Mouse (Mus musculus) thymus, adult 2 months (tissue): ENCODE results near the gene Pkp4. TPM values are rescaled to one million over a fixed set of nuclear protein-coding genes. Genes with fewer than 3 reads are reported as not detected.

Experiments used
- DNase-seq: peaks from one replicate; pipeline ENCODE4 v3.0.0; 2021
- H3K27ac ChIP-seq: fragments of 200-500 bp; 2 replicates; pipeline ENCODE4 v1.5.1; 2012; ENCODE audit warnings: low read length, control low read depth; ENCODE audit not compliant: control insufficient read depth, insufficient read depth
- H3K27me3 ChIP-seq: fragments of 200-500 bp; 2 replicates; pipeline ENCODE4 v1.6.1; 2012; ENCODE audit warnings: mild to moderate bottlenecking, low read length, moderate library complexity, mixed read lengths; ENCODE audit not compliant: control insufficient read depth, insufficient read depth
- H3K36me3 ChIP-seq: fragments of 200-500 bp; 2 replicates; pipeline ENCODE4 v1.6.1; 2012; ENCODE audit warnings: mild to moderate bottlenecking, low read length, moderate library complexity; ENCODE audit not compliant: control insufficient read depth, insufficient read depth
- H3K4me1 ChIP-seq: fragments of 200-500 bp; replicated peaks from 2 replicates; pipeline ENCODE4 v1.6.1; 2012; ENCODE audit warnings: low read length; ENCODE audit not compliant: control insufficient read depth, insufficient read depth
- H3K4me3 ChIP-seq: fragments of 200-500 bp; 2 replicates; pipeline ENCODE4 v1.5.1; 2012; ENCODE audit warnings: mild to moderate bottlenecking, low read length, control low read depth, moderate library complexity; ENCODE audit not compliant: control insufficient read depth, insufficient read depth
- CTCF ChIP-seq: fragments of 200-500 bp; IDR thresholded peaks from 2 replicates; pipeline ENCODE4 v1.5.1; 2012; ENCODE audit warnings: mild to moderate bottlenecking, control low read depth, low read length, moderate library complexity, borderline replicate concordance; ENCODE audit not compliant: control insufficient read depth, poor library complexity, insufficient read depth; ENCODE audit errors: extremely low read depth
- POLR2A ChIP-seq: fragments of 200-500 bp; IDR thresholded peaks from 2 replicates; pipeline ENCODE4 v1.6.1; 2012; ENCODE audit warnings: mild to moderate bottlenecking, low read length, control low read depth, moderate library complexity; ENCODE audit not compliant: control insufficient read depth, poor library complexity, insufficient read depth; ENCODE audit errors: extremely low read depth
- WGBS: fragments of 180-500 bp; shearing (Covaris S2); methylation state at CpG from one replicate; pipeline ENCODE4 v1.1.7; 2018; 5-methylcytosine and 5-hydroxymethylcytosine counted together
- polyA plus RNA-seq: library from polyadenylated mRNA; depleted of rRNA; stranded (reverse); fragments of >200 nt; gene quantifications from 2 replicates; pipeline ENCODE4 v1.2.3, GENCODE M21; 2012; rRNA removed

The Pkp4 gene
- polyA plus RNA-seq, 1 experiment: 40.8 TPM

DNA sequence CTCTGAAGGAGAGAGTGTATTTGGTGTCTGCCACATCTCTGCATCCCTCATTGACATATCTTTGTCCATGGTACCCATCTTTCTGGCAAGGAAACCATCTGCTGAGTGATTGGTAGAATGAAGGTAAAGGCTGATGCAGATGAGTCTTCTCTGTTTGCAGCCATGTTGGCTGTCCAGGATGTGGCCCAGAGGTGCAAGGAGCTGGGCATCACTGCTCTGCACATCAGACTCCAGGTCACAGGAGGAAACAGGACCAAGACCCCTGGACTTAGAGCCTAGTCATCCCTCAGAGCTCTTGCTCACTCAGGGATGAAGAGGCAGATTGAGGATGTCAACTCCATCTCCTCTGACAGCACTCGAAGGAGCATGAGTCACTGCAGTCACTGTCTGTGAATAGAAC is 235.9 kb downstream of the Pkp4 start:
- H3K27me3 ChIP-seq: no peaks in the 10 kb centered on the region
- H3K27ac ChIP-seq: no peak overlapping the region
- H3K36me3 ChIP-seq: no peaks in the 10 kb centered on the region
- TF ChIP-seq POLR2A: no peak
- no peak for TF ChIP-seq CTCF
- no peak for DNase-seq
- WGBS: 92% methylated on average over 1 of the region's 1 CpGs
- no peaks in the 10 kb centered on the region for H3K4me1 ChIP-seq
- H3K4me3 ChIP-seq: no peak overlapping the region

DNA sequence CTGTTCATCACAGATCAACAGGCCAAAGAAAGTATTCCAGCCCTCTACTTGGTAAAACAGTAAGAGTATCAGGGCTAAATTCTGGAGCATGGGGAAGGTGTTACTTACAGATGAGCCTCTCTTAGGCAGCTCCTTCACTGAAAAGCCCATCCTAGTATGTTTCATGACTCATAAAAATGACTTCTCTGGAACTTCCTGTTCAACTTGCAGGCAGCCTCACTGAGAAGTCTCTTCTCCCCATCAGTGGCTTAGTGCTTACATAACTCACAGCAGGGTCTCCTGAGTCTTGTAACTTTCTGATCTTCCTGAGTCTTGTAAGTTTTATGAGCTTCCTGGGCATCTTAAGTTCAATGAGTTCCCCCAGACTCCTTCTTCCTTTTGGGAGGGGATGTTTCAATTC is 236.9 kb downstream of the Pkp4 start:
- Histone ChIP-seq H3K4me1 (no peaks in the 10 kb centered on the region), H3K27me3 (no peaks in the 10 kb centered on the region), H3K27ac (no peak overlapping the region), H3K4me3 (no peak overlapping the region), H3K36me3 (no peaks in the 10 kb centered on the region)
- TF ChIP-seq CTCF (no peak), POLR2A (no peak)
- DNase-seq: no peak

DNA sequence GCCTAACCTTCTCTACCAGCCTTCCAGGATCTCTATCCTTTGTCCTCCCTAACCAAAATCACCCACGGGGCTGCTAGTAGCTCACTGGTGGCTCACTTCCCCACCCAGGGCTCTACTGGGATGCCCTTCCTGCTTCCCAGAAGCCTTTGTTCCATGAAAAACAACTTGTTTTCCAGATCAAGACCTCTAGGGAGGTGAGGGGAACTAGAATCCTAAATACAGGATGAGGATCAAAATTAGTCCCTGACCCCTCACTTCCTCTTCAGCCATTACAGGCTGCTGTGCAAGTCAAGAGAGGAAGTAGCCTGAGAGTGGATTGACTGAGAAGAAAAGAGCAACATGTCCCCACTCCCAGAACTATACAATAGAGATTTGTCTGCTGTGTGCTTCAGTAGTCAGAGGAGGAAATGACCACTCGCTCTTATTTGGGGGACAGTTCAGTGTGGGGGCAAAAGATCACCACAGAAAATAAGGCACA is 240.3 kb downstream of the Pkp4 start:
- H3K27ac ChIP-seq: no peak overlapping the region
- no peak overlapping the region for H3K4me3 ChIP-seq
- WGBS: 66% methylated on average over 2 of the region's 2 CpGs
- H3K36me3 ChIP-seq: no peaks in the 10 kb centered on the region
- no peak for DNase-seq
- H3K27me3 ChIP-seq: no peaks in the 10 kb centered on the region
- TF ChIP-seq POLR2A (no peak), CTCF (no peak)
- H3K4me1 ChIP-seq: no peaks in the 10 kb centered on the region

GRCm38 (mm10) chr2:59401841-59402461 is 241.3 kb downstream of the Pkp4 start:
- TF ChIP-seq CTCF: no peak
- no peak for TF ChIP-seq POLR2A
- no peaks in the 10 kb centered on the region for H3K27me3 ChIP-seq
- H3K36me3 ChIP-seq: no peaks in the 10 kb centered on the region
- no peaks in the 10 kb centered on the region for H3K4me1 ChIP-seq
- WGBS: 79% methylated on average over 8 of the region's 8 CpGs
- no peak for DNase-seq
- H3K4me3 ChIP-seq: no peak overlapping the region
- no peak overlapping the region for H3K27ac ChIP-seq

- no peaks in the 10 kb centered on the region for H3K4me1 ChIP-seq
- no peak for TF ChIP-seq POLR2A
- TF ChIP-seq CTCF: no peak
- DNase-seq: no peak
- no peak overlapping the region for H3K4me3 ChIP-seq
- H3K27me3 ChIP-seq: no peaks in the 10 kb centered on the region
- no peak overlapping the region for H3K27ac ChIP-seq
- WGBS: 96% methylated on average over 8 of the region's 8 CpGs
- no peaks in the 10 kb centered on the region for H3K36me3 ChIP-seq
These were observed 243.4 kb downstream of the Pkp4 start for GRCm38 (mm10) chr2:59404022-59404421.

Other genes starting within 250 kb of the Pkp4 start
- 0.34 and 0.36 TPM in 2 replicates for gene Ccdc148, start 167 bp upstream of the Pkp4 start, polyA plus RNA-seq